Mouse (Mus musculus): ENCODE measurements around the gene Hivep2. TPM values are rescaled to one million over a fixed set of nuclear protein-coding genes. Genes with fewer than 3 reads are reported as not detected.

The Hivep2 gene
- total RNA-seq, 2 experiments from 2014 or later, result 53.4 to 64.4 TPM

DNA sequence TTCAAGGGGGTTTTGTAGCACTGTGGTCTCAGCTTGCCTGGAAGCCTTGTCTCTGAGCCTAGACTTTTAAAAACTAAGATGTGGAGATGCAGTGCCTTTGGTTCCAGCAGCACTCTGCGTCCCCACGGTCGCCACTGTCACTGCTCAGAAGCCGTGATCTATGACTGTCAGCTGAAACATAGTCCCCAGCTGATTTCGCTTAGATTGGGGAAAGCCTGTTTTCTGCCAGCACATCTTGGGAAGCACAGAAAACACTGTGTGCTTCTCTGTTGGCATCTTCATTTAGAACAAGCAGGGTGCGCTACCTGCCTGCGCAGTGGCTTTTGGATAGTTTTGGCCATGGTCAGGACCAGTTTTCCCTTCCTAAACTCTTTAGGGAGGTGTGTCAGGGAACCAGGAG is 59.1 kb downstream of the Hivep2 start:
- no peak for DNase-seq

DNA sequence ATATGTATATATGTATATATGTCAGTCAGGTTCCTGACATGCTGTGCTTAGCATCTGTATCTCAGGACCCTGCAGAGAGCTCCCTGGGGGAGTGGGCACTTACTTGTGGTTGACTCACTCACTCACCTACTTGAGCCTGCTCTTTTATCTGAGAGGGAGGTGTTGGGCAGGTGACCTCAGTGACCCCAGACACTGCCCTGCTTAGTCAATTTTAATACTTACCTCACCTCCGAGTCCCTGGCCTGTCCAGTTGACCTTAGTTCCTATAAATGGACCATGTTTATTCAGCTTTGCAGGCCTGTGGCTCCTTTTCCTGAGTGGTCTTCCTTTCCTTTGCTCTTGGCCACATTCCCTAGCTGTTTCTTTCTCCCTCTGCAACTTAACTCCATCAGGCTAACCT is 61.9 kb downstream of the Hivep2 start:
- no peak for DNase-seq

DNA sequence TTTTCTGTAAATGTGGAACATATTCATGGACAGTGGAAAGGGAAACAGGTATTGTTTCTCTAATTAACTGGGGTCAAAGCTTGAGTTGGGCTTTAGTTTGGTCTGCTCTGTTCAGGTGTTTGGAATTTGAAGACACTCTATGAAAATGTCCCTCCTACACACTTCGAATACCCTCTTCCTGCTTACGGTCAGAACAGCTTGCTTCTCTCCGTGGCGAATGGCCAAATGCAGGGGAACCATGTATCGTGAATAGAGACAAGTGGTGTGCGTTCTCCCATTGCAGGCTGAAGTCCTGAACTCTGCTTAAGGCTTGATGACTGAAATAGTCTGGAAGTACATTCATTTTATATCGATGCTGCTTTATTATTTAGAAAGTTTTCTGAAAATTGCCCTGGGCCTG is 63.1 kb downstream of the Hivep2 start:
- peak; percentile 28 for DNase-seq

DNA sequence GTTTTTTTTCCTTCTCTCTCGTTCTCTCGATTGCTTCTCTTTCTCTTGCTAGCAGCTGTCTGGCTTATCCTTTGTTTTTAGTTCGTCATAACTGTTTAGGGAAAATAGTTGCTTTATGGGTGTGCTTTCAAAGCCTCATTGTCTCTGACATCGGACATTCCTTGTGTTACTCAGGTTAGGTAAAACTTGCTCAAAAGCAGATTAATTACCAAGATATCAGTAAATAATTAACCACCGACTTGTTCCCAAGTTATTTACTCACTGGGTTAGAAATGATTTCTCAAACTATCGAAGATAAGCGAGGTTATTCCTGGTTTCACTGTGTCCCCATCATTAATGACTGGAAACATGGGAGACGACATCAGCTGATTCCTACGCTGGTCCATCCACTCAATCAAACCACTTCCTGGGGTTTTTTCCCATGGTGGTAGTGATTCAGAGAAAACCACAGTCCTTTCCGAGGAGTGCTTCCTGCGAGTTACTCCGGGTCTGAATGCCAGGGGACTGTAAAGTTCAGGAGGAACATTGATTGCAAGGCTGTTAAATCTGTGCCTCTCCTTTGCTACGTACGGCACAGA is 64.7 kb downstream of the Hivep2 start:
- DNase-seq, result no peak

DNA sequence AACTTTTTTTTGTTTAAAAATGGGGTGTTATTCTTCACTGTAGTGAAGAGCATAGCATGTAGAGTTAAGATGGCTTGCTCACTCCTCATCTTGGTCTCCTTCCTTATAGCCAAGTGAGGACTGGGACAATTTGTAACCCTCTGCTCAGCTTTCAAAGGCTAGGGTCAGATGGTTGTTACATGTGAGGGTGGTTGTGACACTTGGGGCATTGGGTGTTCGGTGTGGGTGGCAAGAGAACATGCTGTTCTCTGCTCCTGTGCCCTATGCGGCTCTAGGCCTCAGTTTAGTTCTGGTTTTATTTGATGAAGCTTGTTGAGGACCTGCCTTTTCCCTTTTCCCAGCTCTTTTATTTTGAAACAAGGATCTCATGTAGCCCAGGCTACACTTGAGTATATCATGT is 66.7 kb downstream of the Hivep2 start:
- DNase-seq, result no peak

DNA sequence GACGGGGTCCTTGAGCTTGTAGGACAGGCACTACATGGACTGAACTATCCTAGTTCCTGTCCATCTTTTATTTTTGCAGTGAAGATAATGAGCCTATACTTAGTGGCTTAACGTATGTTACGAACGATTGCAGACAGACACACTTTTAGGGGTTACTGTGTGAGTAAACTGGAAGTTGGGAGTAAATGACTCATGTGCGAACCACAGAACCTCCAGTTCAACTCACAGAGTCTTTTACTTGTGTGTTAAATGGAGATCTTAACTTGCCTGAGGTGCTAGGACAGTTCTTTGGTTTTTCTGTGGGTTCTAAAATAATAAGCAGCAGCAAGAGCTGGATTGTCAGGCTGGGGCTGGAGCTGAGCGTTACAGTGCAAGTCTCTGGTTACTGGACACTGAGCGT is 68.2 kb downstream of the Hivep2 start:
- DNase-seq, result no peak

DNA sequence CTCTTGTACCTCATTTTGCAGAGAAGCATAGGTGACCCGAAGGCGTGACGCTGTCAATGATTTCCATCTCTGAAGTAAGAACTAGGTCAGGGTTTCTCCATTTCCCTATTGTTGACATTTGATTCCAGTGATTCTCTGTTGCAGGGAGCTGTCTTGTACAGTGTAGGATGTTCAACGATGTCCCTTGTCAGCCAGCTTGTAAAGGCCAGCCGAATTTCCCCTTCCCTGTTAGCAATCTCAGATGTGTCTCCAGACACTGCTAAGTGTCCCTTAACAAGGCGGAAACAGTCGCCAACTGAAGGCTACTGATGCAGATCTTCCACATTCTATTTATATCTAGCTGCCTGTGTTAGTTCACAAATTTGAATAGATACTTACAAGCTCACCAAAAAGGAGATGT is 68.9 kb downstream of the Hivep2 start:
- no peak for DNase-seq

DNA sequence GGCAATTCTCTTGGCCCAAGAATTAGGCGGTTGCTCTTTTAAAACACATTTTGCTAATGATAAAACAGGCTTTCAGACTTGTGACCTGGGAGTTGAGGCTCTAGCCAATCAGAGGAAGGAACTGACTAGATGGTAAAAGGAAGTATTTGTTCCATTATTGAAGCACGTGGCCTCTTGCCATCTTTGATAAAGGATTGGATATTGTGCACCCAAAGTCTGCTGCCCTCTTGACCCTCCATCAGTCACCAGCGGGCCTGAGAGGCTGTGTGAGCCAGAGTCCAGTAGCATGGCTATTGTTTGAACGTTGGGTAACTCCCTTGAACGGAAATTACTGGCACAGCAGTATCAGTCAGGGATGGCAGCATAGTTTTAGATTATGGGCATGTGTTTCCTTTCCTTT is 69.7 kb downstream of the Hivep2 start:
- DNase-seq, result no peak

DNA sequence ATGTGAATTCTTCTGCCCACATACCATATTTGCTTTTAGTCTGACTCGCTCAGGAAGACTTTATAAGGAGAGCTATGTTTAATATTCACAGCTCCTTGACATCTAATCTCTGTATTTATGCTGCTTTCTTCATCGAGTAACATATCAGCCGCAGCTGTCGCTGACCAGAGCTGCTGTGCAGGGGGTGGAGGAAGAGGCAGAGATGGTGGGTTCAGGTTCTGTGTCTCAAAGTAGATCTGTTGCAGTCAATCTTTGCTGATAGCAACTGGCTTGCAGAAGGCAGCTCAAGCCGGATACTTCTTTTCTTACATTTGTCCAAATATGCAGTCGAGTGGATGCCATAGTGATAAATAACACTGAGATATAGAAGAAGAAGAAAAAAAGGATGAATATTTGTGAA is 70.6 kb downstream of the Hivep2 start:
- no peak for DNase-seq

DNA sequence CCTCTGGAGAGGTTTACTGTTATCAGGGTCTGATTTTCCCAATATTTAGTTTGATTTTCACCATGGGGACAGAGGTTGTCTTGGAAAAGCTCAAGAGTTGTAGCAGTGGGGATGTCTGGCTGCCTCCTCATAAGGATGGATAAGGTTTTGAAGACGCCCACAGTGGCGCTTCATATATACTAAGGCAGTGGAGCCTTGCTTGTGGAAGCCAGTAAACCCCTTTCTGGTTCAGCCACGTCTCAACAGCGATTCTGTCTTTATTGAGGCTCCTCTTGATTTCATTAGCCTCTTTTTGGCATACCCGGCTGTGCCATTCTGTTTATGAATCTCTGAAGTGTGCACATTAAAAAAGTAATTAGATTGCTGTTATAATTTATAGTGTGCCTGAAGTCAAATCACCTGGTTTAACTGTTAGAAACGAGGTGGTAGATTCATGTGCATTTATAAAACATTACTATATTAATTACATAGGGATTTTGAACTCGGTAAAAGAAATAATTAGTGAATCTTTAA is 72.2 kb downstream of the Hivep2 start:
- DNase-seq, result no peak

DNA sequence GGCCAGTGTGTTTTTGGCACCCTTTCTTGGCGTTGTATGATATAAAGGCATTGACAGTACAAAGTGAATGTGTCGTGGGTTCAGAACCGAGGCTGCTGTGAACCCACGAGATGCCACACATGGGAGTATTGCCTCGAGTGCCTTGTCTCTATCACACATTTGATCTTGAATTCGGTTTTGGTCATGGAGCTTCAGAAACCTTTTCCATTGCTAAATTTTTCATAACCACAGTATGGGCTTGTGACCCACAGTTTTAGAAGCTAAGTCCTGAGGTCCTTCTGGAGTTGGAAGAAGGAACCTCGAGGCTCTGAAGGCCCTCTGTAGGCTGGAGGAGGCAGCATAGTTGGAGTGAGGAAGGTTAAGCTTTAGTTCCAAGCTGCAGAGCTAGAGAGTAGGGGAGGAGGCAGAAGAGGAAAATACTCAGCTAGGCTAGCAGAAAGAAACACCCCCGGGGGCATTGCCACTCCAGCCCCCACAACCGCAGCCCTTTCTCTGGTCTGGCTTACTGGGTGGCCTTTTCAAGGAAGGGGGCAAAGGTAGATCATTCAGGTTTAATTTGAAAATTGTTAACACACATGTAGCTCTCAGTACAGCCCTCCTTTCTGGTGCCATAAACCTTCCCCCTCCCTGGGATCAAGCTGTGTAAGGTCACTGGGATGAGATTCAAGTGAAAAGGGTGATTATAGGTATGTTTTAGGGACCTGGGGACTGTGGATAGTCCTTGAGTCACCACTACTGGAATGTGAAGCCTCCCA is 75.0 kb downstream of the Hivep2 start:
- DNase-seq, result no peak

DNA sequence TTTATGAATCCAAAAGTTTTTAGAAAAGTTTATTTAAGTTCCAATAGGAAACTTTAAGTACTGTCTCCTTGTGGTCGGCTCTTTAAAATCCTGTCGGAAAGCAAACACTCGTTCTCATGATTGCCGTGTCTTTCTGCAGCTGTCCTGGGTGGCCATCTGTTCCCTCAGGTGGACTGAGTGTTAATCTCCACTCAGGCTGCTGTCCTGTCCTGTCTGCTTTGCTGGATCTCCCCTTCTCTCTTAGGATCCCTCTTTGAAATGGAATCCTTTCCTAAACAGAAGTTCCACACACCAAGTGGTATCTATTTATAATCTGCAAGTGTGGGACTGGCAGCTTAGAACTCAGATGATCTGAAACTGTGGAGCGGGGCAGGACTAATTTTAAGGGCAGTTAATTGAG is 75.7 kb downstream of the Hivep2 start:
- no peak for DNase-seq

DNA sequence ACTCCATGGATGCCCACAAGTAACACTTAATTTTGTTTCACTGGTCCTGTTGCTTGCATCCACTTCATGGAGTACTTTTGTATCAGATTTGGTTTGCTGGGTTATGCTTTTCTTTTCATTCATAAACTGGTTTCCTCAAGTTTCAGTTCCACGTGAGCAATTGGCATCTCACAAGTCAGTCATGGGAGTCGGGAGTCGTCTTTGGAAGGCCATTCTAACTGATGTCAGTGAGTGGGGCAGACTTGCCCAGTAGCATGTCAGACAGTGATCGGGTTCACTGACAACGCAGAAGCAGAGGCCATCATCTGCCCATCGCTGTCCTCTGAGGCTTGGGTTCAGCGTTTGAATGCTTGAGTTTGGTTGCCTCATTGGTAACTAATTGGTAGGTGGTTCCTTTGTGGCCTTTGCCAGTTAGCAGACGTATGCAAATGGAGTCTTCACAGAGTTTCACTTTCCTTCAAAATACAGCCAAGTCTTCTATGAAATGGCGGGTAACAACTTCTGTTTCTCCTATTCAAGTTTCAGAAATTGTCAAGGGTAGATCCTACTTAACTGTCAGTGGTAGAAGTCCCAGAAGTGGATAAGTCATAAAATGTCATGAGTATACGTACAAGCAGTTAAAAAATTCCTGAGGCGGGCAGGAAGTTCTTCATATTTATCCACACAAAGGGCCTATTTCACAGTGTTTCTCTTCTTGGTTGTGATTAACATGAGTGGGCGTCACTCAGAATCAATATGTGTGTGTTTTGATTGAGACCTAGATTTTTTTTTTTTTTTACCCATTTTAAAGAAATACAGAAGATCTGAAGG is 76.9 kb downstream of the Hivep2 start:
- DNase-seq, result no peak

DNA sequence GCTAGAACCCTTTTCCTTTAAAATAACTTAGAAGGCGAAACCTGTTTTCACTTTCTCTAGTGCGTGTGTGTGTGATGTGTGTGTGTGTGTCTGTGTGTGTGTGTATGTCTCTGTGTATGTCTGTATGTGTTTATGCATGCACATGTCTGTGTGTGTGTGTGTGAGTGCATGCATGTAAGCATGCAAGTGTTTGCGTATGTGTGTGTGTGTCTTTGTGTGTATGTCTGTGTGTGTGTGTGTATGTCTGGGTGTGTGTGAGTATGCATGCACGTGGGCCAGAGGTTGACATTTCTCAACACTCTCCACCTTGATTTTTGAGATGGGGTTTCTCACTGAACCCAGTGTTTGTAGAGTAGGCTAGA is 77.5 kb downstream of the Hivep2 start:
- DNase-seq, result no peak

DNA sequence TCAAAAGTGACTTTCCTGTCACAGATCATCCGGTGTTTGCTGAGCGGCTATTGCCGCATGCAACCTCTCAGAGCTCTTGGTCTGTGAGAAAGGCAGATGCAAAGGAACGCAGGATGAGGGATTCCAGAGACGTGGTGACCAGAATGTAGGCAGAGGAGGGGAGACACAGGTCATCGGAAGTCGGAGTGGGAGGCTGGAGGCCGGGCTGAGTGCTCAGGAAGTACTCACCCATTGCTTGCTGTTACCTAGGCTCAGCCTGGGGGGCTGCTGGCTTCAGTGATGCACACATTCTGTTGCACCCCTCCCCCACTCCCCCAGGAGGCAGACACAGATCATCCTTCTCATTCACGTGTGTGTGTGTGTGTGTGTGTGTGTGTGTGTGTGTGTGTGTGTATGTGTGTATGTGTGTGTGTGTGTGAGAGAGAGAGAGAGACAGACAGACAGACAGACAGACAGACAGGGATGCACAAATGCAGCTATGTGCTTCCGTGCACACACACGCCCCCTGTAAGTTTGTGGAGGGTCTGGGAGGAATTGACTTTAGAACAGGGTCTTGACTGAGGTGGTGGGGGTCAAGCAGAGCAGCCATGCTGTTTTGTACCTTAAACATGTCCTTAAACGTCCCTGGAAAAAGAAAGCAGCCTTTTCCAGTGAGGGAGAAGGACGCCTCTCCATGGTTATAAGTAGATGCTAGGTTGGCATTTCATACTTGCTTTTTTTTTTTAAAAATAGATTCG is 78.3 kb downstream of the Hivep2 start:
- no peak for DNase-seq

DNA sequence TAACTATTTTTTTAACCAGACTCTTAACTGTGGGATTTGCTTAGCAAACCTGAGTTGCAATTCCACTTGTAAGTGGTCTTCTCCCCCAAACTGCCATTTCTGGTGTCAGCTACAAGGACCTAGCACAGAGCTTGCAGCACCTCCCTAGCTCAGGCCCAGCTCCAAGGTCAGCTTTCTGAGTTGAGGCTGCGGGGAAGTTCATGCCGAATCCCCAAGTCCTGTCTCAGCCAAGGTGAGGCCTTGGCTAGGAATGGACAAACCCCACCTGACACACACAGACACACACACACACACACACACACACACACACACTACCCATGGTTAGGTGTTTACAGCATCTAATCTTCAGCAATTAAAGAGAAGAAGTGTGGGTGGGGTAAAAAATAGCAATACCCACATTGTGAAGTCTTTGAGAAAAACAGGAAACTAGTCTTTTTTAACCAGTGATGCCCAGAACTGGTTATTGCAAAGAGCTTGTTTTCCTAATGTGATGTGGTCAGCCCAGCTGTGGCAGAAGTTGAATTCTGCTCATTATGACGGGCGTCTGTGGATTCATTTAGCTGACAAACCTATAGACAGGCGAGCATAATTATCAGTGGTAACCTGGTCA is 79.0 kb downstream of the Hivep2 start:
- no peak for DNase-seq

DNA sequence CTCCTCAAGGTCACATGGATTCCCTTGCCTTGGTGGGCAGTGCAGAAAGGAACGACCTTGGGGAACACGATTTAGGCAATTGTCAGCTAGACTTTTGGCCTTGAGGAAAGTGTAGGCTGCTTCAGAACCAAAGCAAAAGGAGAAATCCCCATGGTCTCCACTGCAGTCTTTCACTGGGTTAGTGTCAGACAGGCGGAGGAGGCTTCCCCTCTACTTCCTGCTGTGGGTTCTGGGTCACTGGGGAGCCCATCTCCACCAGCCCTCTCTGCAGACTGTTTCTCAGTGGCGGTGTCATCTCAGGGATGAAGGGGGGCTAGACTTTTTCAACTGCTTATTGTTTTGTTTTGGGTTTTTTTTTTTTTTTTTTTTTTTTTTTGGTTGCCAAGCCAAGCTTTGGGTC is 79.9 kb downstream of the Hivep2 start:
- no peak for DNase-seq

DNA sequence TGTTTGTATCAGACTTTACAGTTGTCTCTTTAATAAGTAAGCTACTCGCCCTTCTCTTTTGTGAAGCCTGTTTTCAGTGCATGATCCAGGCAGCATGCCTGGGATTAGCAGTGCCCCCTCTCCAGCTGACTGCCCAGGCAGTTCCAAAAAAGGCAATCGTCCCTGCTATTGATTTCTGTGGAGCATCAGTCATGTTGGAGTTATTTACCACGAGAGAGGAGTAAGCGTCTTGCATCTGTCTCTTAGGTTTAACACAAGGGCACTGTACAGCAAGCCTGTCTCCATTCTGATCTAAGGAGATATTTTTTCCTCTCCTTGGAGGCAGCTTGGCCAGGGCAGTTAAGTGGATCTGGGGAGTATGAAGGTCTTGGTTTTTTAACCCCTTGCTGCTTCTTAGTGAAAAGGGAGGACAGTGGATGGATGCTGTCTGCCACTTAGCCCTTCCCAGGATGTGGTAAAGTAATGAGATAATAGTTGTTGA is 80.3 kb downstream of the Hivep2 start:
- DNase-seq, result no peak

DNA sequence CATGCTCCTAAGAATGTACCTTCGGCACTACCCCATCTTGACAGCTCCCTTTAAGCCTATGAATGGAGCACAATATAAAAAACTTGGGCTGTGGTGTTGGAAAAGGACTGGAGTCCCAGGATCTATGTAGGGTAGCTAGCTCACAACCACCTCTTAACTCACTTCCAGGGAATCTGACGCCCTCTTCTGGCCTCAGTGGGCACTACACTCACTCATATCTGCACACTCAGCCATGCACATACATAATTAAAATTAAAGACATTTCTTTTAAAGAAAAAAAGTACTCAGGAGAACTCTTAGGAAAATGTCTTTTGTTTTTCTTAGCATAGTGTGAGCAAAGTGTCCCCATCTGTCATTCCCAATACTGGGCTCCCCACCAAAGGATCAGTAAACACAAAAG is 81.1 kb downstream of the Hivep2 start:
- no peak for DNase-seq

DNA sequence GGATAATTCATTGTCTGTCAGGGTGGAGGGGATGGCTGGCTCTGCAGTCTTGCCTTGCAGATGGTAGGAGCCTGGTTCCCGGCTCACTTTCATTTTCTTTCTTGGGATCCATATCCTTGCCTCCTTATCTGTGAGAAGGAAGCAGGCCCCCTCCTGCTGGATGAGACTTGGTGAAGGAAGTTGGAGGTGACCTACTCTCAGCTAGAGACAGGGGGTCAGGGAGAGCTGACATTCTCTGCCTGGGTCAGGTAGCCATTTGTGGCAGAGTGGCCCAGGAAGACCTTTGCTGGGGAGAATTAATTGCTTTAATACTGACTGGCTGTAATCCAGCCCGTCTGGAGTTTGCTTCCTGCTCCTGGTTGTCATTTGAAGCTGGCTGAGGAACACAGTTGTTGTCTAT is 81.8 kb downstream of the Hivep2 start:
- DNase-seq, result no peak

DNA sequence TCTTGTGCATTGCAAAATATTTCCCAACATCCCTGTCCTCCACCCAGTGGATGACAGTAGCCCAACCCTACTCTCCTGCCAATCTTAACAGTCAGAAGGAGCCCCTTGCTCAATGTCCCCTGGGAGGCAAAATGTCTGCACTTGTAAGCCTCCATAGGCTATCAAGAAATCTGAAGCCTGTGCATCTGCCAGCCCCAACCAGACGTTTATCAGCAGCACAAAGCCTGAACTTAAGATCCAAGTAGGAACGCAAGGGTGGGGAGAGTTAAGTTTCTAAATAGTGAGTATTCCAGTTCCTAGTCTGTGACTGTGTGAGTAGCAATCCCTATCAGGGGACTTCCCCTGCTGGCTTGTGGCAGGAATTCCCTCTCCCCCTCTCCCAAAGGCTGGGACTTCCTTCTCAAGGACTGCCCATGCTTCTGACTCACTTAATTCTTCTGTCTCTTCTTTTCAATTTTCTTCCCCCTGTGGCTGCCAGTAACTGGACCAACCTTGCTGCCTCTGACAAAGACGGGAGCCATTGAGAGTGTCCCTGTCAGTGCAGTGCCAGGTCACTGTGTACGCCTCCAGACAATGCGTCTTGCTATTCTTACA is 82.5 kb downstream of the Hivep2 start:
- no peak for DNase-seq
